Mouse (Mus musculus): ENCODE measurements around the gene Sdhb. TPM values are rescaled to one million over a fixed set of nuclear protein-coding genes. Genes with fewer than 3 reads are reported as not detected.

Gene Sdhb
- polyA plus RNA-seq, 1 experiment from 2014 or later: 530 TPM

DNA sequence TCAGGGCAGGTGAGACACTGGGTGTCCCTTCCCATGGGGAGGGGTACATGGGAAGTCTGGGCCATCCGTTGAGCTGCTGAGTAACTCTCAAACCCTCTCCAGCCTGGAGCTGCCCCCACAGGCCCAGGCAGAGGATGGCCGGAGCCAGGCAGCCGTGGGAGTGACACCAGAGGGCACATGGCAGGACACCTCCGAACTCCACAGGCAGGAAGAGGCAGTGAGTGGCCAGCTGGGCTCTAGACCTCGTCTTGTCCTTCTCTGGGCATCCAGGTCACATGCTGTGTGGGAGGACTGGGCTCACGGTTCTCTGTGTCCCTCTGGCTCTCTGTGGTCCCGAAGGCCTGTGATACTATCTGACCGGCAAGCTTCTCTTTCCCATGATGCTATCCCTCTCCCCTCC is 32.8 kb downstream of the Sdhb start:
- no peak overlapping the region for H3K9ac ChIP-seq (ENCODE audit: low read depth, low read length)
- peaks cover 12% of the 10 kb centered on the region for H3K4me1 ChIP-seq (ENCODE audit: control insufficient read depth, insufficient read depth, low read depth, low read length)
- WGBS: 88% methylated on average over 8 of the region's 8 CpGs
- H3K27me3 ChIP-seq (replicated peaks; ENCODE audit: control insufficient read depth, insufficient read depth, low read length): no peaks in the 10 kb centered on the region
- no peak for ATAC-seq
- H3K9me3 ChIP-seq (ENCODE audit: control insufficient read depth, low read length): no peaks in the 10 kb centered on the region
- H3K27ac ChIP-seq (ENCODE audit: low read depth, low read length): no peak overlapping the region
- no peak overlapping the region for H3K4me3 ChIP-seq (ENCODE audit: low read length)
- H3K4me2 ChIP-seq (ENCODE audit: low read length): no peak overlapping the region
- H3K36me3 ChIP-seq (ENCODE audit: control insufficient read depth, insufficient read depth, low read length): peaks cover 53% of the 10 kb centered on the region

DNA sequence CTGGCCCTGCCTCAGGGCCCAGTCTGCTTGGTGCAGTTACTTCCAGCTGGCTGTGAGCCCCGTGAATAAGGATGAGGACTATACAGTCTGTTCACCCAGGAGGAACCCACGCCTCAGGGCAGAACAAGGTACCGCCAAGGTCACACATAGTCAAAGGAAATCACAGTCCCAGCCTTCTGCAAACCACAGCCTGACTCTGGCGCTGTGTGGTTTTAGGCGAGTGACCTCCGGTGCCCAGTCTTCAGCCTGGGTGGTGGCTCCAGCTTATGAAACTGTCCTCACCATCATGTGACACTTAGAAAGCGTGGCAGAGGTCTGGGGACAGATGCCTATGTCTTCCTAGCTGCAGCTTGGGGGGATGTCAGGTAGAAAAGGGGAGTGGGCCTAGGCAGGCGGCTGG is 34.8 kb downstream of the Sdhb start:
- no peak overlapping the region for H3K4me2 ChIP-seq (ENCODE audit: low read length)
- H3K27ac ChIP-seq (ENCODE audit: low read depth, low read length): no peak overlapping the region
- peaks cover 66% of the 10 kb centered on the region for H3K36me3 ChIP-seq (ENCODE audit: control insufficient read depth, insufficient read depth, low read length)
- H3K4me1 ChIP-seq (ENCODE audit: control insufficient read depth, insufficient read depth, low read depth, low read length): no peaks in the 10 kb centered on the region
- no peaks in the 10 kb centered on the region for H3K9me3 ChIP-seq (ENCODE audit: control insufficient read depth, low read length)
- H3K4me3 ChIP-seq (ENCODE audit: low read length): no peak overlapping the region
- no peak overlapping the region for H3K9ac ChIP-seq (ENCODE audit: low read depth, low read length)
- WGBS: 92% methylated on average over 8 of the region's 8 CpGs
- H3K27me3 ChIP-seq (replicated peaks; ENCODE audit: control insufficient read depth, insufficient read depth, low read length): no peaks in the 10 kb centered on the region
- no peak for ATAC-seq

DNA sequence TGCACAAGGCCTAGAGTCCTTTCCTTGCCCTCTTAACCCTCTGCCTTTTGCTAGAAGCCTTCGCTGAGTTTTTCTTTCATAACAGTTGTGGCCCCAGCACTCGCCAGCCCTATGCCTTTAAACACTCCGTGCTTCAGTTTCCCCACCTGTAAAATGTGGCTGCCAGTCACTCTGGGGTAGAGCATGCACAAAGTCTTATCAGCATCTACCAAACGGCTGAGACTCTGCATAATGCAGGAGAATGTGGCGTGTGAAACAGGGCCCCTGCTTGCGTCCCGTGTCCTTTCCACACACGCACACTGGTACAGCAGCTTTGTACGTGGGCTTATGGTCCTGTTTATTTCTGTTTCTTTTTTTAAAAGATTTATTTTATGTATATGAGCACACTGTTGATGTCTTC is 35.8 kb downstream of the Sdhb start:
- ATAC-seq: no peak
- Histone ChIP-seq H3K4me2 (ENCODE audit: low read length) (no peak overlapping the region), H3K4me1 (ENCODE audit: control insufficient read depth, insufficient read depth, low read depth, low read length) (no peaks in the 10 kb centered on the region), H3K4me3 (ENCODE audit: low read length) (no peak overlapping the region), H3K36me3 (ENCODE audit: control insufficient read depth, insufficient read depth, low read length) (peaks cover 67% of the 10 kb centered on the region), H3K27me3 (replicated peaks; ENCODE audit: control insufficient read depth, insufficient read depth, low read length) (no peaks in the 10 kb centered on the region), H3K27ac (ENCODE audit: low read depth, low read length) (no peak overlapping the region), H3K9ac (ENCODE audit: low read depth, low read length) (no peak overlapping the region), H3K9me3 (ENCODE audit: control insufficient read depth, low read length) (no peaks in the 10 kb centered on the region)
- WGBS: 99% methylated on average over 9 of the region's 9 CpGs

DNA sequence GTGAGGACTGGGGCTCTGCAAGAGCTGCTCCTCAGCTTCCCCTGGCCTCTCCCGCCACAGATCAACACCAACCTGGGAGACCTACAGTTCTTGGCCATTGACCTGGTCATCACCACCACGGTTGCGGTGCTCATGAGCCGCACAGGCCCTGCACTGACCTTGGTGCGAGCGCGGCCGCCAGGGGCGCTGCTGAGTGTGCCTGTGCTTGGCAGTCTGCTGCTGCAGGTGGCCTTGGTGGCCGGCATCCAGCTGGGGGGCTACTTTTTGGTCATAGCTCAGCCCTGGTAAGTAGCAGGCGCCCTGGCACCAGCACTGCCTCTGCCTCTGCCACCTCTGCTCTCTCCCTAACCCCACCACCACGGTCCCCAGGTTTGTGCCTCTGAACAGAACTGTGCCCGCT is 45.0 kb downstream of the Sdhb start:
- no peak overlapping the region for H3K4me2 ChIP-seq (ENCODE audit: low read length)
- H3K9me3 ChIP-seq (ENCODE audit: control insufficient read depth, low read length): no peaks in the 10 kb centered on the region
- WGBS: 81% methylated on average over 13 of the region's 13 CpGs
- no peaks in the 10 kb centered on the region for H3K27me3 ChIP-seq (replicated peaks; ENCODE audit: control insufficient read depth, insufficient read depth, low read length)
- no peak overlapping the region for H3K4me3 ChIP-seq (ENCODE audit: low read length)
- no peak for ATAC-seq
- no peak overlapping the region for H3K27ac ChIP-seq (ENCODE audit: low read depth, low read length)
- H3K4me1 ChIP-seq (ENCODE audit: control insufficient read depth, insufficient read depth, low read depth, low read length): no peaks in the 10 kb centered on the region
- peaks cover 49% of the 10 kb centered on the region for H3K36me3 ChIP-seq (ENCODE audit: control insufficient read depth, insufficient read depth, low read length)
- no peak overlapping the region for H3K9ac ChIP-seq (ENCODE audit: low read depth, low read length)

DNA sequence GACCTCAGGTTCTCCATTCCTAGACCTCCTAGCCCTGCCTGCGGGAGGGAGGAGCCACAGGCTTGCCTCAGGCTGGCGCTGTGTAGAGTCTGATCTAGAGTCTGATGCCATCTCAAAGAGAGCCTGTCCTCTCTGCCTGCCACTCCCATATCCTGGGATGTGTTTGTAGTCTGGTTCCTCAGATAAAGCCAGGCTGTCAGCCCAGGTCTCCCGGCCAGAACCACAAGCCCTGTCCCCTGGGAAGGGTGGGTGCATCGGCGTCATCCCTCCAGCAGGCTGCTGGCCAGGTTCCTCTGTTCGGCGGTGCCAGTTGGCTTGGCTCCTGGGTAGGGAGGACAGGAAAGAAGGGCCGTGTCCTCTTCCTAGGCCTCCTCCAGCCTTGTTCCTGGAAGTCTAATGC is 47.0 kb downstream of the Sdhb start:
- ATAC-seq: no peak
- Histone ChIP-seq H3K9me3 (ENCODE audit: control insufficient read depth, low read length) (no peaks in the 10 kb centered on the region), H3K4me3 (ENCODE audit: low read length) (no peak overlapping the region), H3K36me3 (ENCODE audit: control insufficient read depth, insufficient read depth, low read length) (peaks cover 39% of the 10 kb centered on the region), H3K27ac (ENCODE audit: low read depth, low read length) (no peak overlapping the region), H3K27me3 (replicated peaks; ENCODE audit: control insufficient read depth, insufficient read depth, low read length) (no peaks in the 10 kb centered on the region), H3K4me1 (ENCODE audit: control insufficient read depth, insufficient read depth, low read depth, low read length) (peaks cover 18% of the 10 kb centered on the region), H3K4me2 (ENCODE audit: low read length) (no peak overlapping the region), H3K9ac (ENCODE audit: low read depth, low read length) (no peak overlapping the region)
- WGBS: 78% methylated on average over 8 of the region's 8 CpGs

DNA sequence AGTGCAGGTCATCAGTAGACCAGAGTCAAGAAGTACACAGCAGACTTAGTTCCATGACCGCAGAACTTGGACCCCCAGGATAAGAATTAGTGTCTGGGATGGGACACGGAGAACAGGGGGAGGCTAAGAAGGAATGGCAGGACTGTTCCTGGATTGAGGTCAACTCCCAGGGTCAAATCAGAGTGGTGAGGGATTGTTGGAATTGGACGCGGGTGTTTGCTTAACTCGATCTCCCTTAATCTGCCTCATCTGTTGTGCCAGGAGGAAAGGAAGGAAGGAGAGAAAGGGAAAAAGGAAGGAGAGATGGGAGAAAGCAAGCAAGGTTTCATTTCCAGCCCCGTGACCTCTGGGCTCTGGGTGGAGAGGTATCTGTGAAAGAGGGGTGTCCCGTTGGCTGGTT is 49.1 kb downstream of the Sdhb start, which contains the start of gene Mfap2:
TSS of gene Mfap2 (plus strand) at position 301 of the 400 bp plus-strand sequence.
- H3K36me3 ChIP-seq (ENCODE audit: control insufficient read depth, insufficient read depth, low read length): peaks cover 25% of the 10 kb centered on the region
- ATAC-seq: no peak
- 22% methylated on average over 7 of the region's 7 CpGs for WGBS

DNA sequence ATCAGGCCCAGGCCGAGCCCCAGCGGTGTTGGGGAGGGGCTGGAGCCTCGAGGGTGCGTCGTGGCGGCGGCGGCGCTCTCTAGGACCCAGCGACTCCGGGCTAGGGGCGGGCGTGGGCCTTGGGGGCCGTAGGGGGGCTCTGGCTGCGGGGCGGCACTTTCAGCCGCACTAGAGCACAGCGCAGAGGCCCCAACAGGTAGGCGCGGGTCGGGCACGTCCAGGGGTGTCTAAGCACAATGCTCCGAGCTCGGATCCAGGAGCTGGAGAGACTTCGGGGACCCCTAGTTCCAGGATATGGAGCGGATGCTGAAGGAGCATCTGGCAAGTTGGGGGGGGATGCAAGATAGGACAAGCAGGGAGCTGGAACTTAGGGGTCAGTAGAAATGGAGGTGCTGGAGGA is 49.5 kb downstream of the Sdhb start:
- Histone ChIP-seq H3K4me2 (ENCODE audit: low read length) (peak overlapping the region; percentile 67), H3K36me3 (ENCODE audit: control insufficient read depth, insufficient read depth, low read length) (peaks cover 23% of the 10 kb centered on the region), H3K27ac (ENCODE audit: low read depth, low read length) (peak overlapping the region; percentile 81), H3K9ac (ENCODE audit: low read depth, low read length) (peak overlapping the region; percentile 83), H3K4me1 (ENCODE audit: control insufficient read depth, insufficient read depth, low read depth, low read length) (peaks cover 18% of the 10 kb centered on the region), H3K27me3 (replicated peaks; ENCODE audit: control insufficient read depth, insufficient read depth, low read length) (no peaks in the 10 kb centered on the region), H3K9me3 (ENCODE audit: control insufficient read depth, low read length) (no peaks in the 10 kb centered on the region), H3K4me3 (ENCODE audit: low read length) (peak overlapping the region; percentile 71)
- under 1% methylated on average over 25 of the region's 26 CpGs for WGBS
- ATAC-seq: peak; percentile 78

More for the DNA sequence above, 49.1 kb downstream of the Sdhb start, which contains the start of gene Mfap2:
- Histone ChIP-seq H3K27ac (ENCODE audit: low read depth, low read length) (peak within 1 kb of the TSS; percentile 81), H3K9me3 (ENCODE audit: control insufficient read depth, low read length) (no peaks in the 10 kb centered on the region), H3K9ac (ENCODE audit: low read depth, low read length) (peak within 1 kb of the TSS; percentile 83), H3K4me1 (ENCODE audit: control insufficient read depth, insufficient read depth, low read depth, low read length) (peaks cover 18% of the 10 kb centered on the region), H3K4me2 (ENCODE audit: low read length) (peak within 1 kb of the TSS; percentile 67), H3K27me3 (replicated peaks; ENCODE audit: control insufficient read depth, insufficient read depth, low read length) (no peaks in the 10 kb centered on the region), H3K4me3 (ENCODE audit: low read length) (peak within 1 kb of the TSS; percentile 71)

DNA sequence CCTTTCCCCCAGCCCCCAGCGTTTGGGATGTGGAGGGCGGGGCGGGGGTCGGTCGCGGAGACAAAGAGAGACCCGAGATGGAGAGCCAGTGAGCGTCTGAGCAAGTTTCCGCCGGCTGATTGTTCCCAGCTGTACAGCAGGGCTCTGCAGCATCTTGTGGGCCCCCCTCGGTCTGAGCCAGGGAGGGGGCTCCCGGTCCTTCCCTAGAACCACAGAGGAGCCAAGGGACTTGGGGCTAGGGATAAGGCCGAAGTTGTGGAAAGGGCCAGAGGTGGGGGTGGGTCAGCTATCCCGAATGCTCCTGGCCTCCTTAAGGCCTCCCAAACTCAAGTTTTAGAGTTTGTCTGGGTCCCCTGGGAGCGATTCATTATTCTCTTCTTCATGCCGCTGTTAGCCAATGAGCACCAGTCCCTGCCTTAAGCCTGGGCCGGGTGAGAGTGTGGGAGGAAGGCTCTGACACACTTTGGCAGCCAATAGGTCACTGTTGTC is 50.0 kb downstream of the Sdhb start:
- 0% methylated on average over 17 of the region's 17 CpGs for WGBS
- peaks cover 18% of the 10 kb centered on the region for H3K4me1 ChIP-seq (ENCODE audit: control insufficient read depth, insufficient read depth, low read depth, low read length)
- no peaks in the 10 kb centered on the region for H3K27me3 ChIP-seq (replicated peaks; ENCODE audit: control insufficient read depth, insufficient read depth, low read length)
- H3K9me3 ChIP-seq (ENCODE audit: control insufficient read depth, low read length): no peaks in the 10 kb centered on the region
- H3K4me2 ChIP-seq (ENCODE audit: low read length): peak overlapping the region; percentile 67
- peak overlapping the region; percentile 71 for H3K4me3 ChIP-seq (ENCODE audit: low read length)
- ATAC-seq: peak; percentile 43
- H3K36me3 ChIP-seq (ENCODE audit: control insufficient read depth, insufficient read depth, low read length): peaks cover 24% of the 10 kb centered on the region
- peak overlapping the region; percentile 83 for H3K9ac ChIP-seq (ENCODE audit: low read depth, low read length)
- peak overlapping the region; percentile 81 for H3K27ac ChIP-seq (ENCODE audit: low read depth, low read length)

DNA sequence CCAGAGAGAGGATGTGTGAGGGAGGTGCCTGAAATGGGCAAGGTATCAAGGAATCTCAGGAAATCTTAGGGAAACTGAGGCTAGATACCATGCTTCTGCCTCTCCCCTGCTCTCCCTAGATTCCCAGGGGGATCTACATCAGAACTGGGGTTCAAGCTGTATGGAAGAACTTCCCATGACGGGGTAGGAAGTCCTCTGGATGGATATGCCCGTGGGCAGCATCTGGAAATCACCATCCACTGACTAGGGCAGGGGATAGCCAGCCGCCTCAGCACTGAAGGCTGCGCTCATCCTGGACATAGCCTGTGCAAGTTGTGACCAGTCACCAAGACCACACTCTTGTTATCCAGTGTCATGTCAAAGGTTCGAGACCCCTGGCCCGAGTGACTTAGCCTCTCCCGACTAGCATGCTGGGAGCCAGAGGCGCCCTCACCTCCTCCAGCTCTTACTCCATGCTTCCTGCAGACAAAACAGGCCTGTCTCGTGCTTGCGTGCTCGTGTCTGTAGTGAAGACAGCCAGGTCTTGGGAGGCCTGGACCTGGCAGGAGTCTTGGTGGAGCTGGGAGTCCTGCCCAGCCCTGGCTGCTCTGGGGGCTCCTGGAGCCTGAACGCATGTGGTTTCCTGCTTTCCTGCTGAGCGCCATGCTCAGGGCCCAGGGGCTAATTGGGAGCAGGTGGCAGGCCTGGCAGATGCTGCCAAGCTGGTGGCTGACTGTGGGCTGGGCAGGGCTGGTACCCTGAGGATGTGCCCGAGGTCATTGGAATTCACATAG is 50.7 kb downstream of the Sdhb start:
- H3K36me3 ChIP-seq (ENCODE audit: control insufficient read depth, insufficient read depth, low read length): peaks cover 19% of the 10 kb centered on the region
- peak overlapping the region; percentile 81 for H3K27ac ChIP-seq (ENCODE audit: low read depth, low read length)
- peak overlapping the region; percentile 83 for H3K9ac ChIP-seq (ENCODE audit: low read depth, low read length)
- H3K4me3 ChIP-seq (ENCODE audit: low read length): peak overlapping the region; percentile 71
- no peaks in the 10 kb centered on the region for H3K9me3 ChIP-seq (ENCODE audit: control insufficient read depth, low read length)
- ATAC-seq: peak; percentile 35
- 32% methylated on average over 14 of the region's 14 CpGs for WGBS
- no peaks in the 10 kb centered on the region for H3K27me3 ChIP-seq (replicated peaks; ENCODE audit: control insufficient read depth, insufficient read depth, low read length)
- peaks cover 18% of the 10 kb centered on the region for H3K4me1 ChIP-seq (ENCODE audit: control insufficient read depth, insufficient read depth, low read depth, low read length)
- H3K4me2 ChIP-seq (ENCODE audit: low read length): peak overlapping the region; percentile 67

All from hindbrain, embryonic 16.5 days (tissue).